Mouse (Mus musculus) embryonic facial prominence, embryonic 10.5 days (tissue): ENCODE measurements around the gene Fdps. TPM values are rescaled to one million over a fixed set of nuclear protein-coding genes. Genes with fewer than 3 reads are reported as not detected.
"Not testable (repeated sequence)": the region's sequence is repeated elsewhere in the genome, so short reads cannot be mapped to it uniquely, and the experiment has no call there.

Experiments
- DNase-seq: peaks from one replicate; pipeline ENCODE4 v3.0.0-alpha.2; 2017; ENCODE audit warnings: low spot score
- H3K27ac ChIP-seq: fragments of 300-500 bp; sonication (generic); replicated peaks from 2 replicates; pipeline ENCODE4 v1.5.1; 2016; ENCODE audit warnings: mild to moderate bottlenecking
- H3K27me3 ChIP-seq: fragments of 300-500 bp; sonication (generic); replicated peaks from 2 replicates; pipeline ENCODE4 v1.6.1; 2016; ENCODE audit warnings: low read depth, mild to moderate bottlenecking; ENCODE audit not compliant: poor library complexity, severe bottlenecking
- H3K36me3 ChIP-seq: fragments of 300-500 bp; sonication (generic); replicated peaks from 2 replicates; pipeline ENCODE4 v1.6.1; 2016; ENCODE audit warnings: mild to moderate bottlenecking, moderate library complexity
- H3K4me1 ChIP-seq: fragments of 300-500 bp; sonication (generic); 2 replicates; pipeline ENCODE4 v1.6.1; 2016
- H3K4me3 ChIP-seq: fragments of 300-500 bp; sonication (generic); 2 replicates; pipeline ENCODE4 v1.5.1; 2016; ENCODE audit warnings: mild to moderate bottlenecking, moderate library complexity
- H3K9me3 ChIP-seq: fragments of 300-500 bp; sonication (generic); 2 replicates; pipeline ENCODE4 v1.6.1; 2016; ENCODE audit warnings: mild to moderate bottlenecking
- WGBS: fragments of 180-500 bp; shearing (Covaris S2); methylation state at CpG from one replicate; pipeline ENCODE4 v1.1.7; 2016; 5-methylcytosine and 5-hydroxymethylcytosine counted together
- polyA plus RNA-seq: library from polyadenylated mRNA; unstranded; fragments of >200 nt; fragmentation: Nextera tagmentation; extraction: Ambion mirVana; gene quantifications from 2 replicates; pipeline ENCODE4 v1.2.1, GENCODE M21; 2016

The Fdps gene
- polyA plus RNA-seq, 1 experiment from 2014 or later: 364 TPM

DNA sequence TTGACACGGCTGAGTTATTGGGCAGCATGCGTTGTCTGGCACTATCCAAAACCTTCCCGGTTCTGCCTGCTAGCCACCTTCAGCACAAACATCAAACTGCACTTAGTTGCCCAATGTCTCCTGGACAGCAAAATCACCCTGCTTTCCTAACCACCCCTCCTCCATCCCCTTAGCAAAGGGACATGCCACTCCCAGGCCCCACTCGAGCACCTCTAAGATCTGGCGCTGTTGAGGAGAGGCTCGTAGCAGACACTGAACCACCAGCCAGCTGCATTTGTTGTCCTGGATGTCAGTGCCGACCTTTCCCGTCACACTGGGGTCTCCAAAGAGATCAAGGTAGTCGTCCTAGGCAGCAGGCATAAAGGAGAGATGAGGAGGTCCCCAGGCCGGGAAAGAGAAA lies 7.7 kb downstream of the Fdps start:
- 87% methylated on average over 10 of the region's 10 CpGs for WGBS
- H3K4me1 ChIP-seq: peaks cover 56% of the 10 kb centered on the region
- H3K9me3 ChIP-seq: no peaks in the 10 kb centered on the region
- DNase-seq: no peak
- H3K27me3 ChIP-seq: peaks cover 55% of the 10 kb centered on the region
- H3K27ac ChIP-seq: no peak overlapping the region
- H3K4me3 ChIP-seq: no peak overlapping the region
- H3K36me3 ChIP-seq: peaks cover 59% of the 10 kb centered on the region

DNA sequence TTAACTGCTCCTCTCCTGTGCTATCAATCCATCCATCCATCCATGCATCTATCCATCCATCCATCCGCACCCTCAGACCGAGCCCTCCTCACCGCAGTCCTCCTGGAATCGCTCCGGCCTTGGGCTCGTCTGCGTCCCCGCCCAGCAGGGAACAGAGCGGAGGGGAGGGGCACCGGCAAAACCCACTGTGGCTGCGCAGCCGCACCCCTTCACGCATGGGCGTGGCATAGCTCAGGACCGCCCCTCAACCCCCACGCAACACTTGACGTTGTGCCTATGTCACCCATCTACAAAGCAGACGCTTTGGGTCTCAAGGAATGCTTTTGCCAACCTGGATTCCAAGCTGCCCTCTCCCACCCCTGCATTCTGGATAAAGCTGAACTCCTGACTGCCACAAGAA lies 8.6 kb downstream of the Fdps start, which contains the start of gene Rusc1:
Gene Rusc1, minus strand, starts transcription at position 137 of the 400 bp plus-strand sequence.
- Histone ChIP-seq H3K9me3 (no peaks in the 10 kb centered on the region), H3K36me3 (peaks cover 59% of the 10 kb centered on the region), H3K27me3 (peaks cover 63% of the 10 kb centered on the region), H3K27ac (no peak within 1 kb of the TSS), H3K4me3 (peak within 1 kb of the TSS; percentile 65), H3K4me1 (peaks cover 60% of the 10 kb centered on the region)
- 2% methylated on average over 18 of the region's 18 CpGs for WGBS
- peak; percentile 86 for DNase-seq

DNA sequence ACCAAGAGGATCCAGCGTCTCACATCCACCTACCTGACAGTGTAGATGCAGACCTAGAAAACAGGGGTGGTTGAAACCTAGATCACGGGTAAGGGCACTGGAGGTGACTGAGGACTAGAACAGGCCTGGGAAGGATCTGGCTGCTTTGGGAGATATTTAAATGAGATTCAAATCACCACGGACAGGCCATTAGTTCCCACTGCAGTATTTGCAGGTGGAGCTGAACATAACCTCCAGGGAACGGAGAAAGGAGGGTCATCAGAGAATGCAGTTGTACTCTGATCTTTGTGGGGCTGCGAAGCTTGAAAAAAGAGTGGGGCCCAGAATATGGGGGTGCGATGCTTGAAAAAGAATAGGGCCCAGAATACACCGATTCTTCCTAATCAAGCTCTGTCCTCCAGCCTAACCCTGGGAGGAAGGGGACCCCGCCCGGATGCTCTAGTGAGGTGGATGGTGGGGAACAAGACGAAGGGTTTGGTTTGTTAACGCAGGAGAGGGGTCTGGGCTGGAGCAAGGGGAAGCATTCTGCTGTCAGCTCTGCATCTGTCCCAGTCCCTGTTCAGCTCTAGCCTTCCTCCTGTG lies 9.2 kb downstream of the Fdps start:
- WGBS: 14% methylated on average over 11 of the region's 11 CpGs
- Histone ChIP-seq H3K9me3 (no peaks in the 10 kb centered on the region), H3K27ac (no peak overlapping the region), H3K27me3 (peaks cover 69% of the 10 kb centered on the region), H3K4me3 (peak overlapping the region; percentile 65), H3K4me1 (peaks cover 62% of the 10 kb centered on the region), H3K36me3 (peaks cover 58% of the 10 kb centered on the region)
- no peak for DNase-seq

DNA sequence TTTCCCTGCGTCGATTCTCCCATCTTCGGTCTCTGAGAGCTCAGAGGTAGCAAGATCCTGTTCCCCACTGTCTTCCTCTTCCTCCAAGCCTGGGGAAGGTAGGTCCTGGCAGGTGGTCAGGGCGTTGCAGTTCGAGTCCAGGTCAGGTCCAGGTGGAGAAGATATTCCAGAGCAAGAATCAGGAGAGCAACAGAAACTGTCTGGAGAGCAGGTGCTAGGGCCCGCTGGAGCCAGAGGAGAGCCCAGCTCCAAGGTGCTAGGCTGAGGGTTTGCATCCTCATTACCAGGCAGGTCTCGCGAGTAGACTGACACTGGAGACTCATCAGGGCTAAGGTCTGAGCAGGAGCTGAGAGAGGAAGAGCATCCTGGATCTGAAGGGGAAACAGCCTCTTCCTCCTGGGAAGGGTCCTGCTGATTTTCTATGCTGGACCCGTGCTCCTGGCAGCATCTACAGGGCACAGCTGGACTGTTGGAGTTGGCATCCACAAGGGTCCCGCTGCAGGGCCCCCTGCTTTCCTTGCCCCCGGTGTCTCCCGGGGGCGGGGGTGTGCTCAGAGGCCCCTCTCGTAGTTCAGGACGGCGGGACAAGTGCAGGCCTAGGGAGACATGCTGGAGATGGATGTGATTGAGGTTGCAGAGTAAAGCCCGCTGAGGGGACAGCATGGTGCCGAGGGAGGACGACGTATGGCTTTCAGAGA lies 9.8 kb downstream of the Fdps start:
- Histone ChIP-seq H3K4me1 (peaks cover 67% of the 10 kb centered on the region), H3K36me3 (peaks cover 52% of the 10 kb centered on the region), H3K27ac (no peak overlapping the region; the same call in 1 of the 2 replicates), H3K27me3 (peaks cover 69% of the 10 kb centered on the region), H3K9me3 (no peaks in the 10 kb centered on the region), H3K4me3 (peak overlapping the region; percentile 65)
- peak; percentile 16 for DNase-seq
- WGBS: 7% methylated on average over 20 of the region's 20 CpGs

DNA sequence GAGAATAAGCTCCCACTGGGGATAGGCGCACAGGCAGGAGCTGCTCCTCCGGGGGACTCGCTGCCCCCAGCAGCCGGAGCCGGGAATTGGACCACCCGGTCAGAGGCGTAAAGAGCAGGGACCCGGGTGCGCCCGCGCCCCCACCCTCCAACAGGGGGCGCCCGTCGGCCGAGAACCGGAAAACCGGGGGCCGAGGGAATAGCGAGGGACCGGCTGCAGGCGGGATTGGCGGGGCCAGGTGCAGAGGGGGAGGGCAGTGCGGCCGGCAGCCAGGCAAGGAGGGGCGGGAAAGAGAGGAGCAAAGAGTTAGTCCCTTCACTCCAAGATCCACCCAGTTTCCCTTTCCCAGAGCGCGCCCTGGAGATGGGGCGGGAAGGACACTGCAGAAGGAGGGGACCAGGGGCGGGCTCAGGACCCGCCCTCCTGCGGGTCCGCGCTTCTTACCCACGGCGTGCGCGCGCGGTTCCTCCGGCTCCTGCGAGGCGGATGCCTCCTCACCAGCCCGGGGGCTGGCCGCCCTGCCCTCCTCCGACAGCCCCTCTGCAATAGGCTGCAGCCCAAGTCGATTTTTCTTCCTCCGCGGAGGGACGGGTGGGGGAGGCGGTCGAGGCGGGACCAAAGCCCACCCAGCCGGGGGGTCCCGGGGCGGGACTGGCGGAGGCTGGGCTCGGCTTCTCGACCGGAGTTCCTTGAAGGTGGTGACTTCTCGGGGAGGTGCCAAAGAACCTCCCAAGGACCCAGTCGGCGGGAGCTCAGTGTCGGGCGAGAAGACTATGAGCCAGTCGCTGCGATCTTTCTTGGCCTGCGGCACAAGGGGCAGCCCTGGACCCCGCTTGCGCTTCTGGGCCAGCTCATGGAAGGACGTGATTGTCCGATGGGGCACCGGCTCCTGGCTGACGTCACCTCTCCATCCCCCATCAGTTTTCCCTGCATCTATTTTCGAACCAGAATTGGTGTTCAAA lies 10.8 kb downstream of the Fdps start:
- Histone ChIP-seq H3K36me3 (peaks cover 47% of the 10 kb centered on the region), H3K27me3 (peaks cover 69% of the 10 kb centered on the region), H3K27ac (peak overlapping the region; percentile 81), H3K4me3 (peak overlapping the region; percentile 65), H3K9me3 (no peaks in the 10 kb centered on the region), H3K4me1 (peaks cover 67% of the 10 kb centered on the region)
- DNase-seq: peak; percentile 91
- WGBS: under 1% methylated on average over 74 of the region's 74 CpGs

DNA sequence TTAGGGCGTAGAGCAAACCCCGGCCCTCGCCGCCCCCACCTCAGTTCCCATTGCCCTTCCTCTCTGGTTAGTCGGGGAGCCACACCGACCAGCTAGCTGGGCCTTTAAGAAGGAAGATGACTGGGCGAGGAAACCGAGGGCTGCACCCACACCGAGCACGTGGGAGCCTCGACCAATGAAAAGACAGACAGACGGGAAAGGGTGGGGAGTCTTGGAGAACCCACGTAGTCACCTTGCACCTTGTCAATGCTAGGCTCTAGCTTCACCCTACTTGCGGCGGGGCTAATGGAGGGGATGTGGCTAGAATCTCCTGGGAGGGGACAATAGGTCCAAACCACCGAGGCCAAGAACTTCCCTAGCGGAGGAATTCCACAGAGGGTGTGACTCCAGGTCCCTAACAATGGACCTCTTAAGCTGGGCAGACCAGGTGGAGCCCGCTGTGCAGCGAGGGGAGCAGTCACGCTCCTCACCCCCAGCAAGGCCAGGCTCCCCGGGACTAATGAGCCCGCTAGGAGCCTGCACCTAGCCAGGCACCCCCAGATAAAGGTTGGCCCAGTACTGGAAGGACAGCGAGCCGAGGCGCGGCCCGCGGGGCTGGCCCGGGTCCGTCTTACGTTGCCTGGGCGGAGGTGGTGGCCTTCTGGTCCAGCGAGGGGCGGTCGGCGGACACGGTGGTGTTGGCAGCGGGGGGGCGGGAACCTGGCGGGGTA lies 11.7 kb downstream of the Fdps start:
- under 1% methylated on average over 40 of the region's 40 CpGs for WGBS
- no peaks in the 10 kb centered on the region for H3K9me3 ChIP-seq
- peaks cover 67% of the 10 kb centered on the region for H3K4me1 ChIP-seq
- peak overlapping the region; percentile 65 for H3K4me3 ChIP-seq
- peak; percentile 86 for DNase-seq
- peaks cover 41% of the 10 kb centered on the region for H3K36me3 ChIP-seq
- H3K27me3 ChIP-seq: peaks cover 69% of the 10 kb centered on the region
- H3K27ac ChIP-seq: peak overlapping the region; percentile 81

DNA sequence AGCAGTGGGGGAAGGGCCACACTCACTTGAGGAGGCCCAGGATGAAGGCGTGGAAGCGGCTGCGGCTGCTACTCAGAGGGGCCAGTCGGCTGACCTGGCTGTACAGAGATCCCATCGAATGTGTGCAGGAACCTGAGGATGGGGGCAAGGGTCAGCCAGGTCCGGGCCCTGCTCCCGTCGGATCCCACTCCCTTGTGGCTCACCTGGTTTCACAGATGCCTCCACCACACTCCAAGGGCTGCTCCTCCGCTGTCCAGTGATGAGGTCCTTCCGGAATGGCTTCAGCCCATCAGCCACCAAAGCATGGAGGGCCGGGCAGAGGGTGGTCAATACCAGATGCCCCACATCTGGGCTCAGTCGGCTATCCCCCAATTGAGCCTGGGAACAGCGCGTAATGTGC lies 12.8 kb downstream of the Fdps start:
- H3K9me3 ChIP-seq: no peaks in the 10 kb centered on the region
- H3K36me3 ChIP-seq: peaks cover 39% of the 10 kb centered on the region
- H3K27ac ChIP-seq: 0 out of 2 replicates have a peak overlapping the region, but pooled peaks have one; percentile 81
- no peak for DNase-seq
- H3K4me1 ChIP-seq: peaks cover 64% of the 10 kb centered on the region
- 62% methylated on average over 14 of the region's 14 CpGs for WGBS
- H3K4me3 ChIP-seq: peak overlapping the region; percentile 65
- H3K27me3 ChIP-seq: peaks cover 62% of the 10 kb centered on the region

DNA sequence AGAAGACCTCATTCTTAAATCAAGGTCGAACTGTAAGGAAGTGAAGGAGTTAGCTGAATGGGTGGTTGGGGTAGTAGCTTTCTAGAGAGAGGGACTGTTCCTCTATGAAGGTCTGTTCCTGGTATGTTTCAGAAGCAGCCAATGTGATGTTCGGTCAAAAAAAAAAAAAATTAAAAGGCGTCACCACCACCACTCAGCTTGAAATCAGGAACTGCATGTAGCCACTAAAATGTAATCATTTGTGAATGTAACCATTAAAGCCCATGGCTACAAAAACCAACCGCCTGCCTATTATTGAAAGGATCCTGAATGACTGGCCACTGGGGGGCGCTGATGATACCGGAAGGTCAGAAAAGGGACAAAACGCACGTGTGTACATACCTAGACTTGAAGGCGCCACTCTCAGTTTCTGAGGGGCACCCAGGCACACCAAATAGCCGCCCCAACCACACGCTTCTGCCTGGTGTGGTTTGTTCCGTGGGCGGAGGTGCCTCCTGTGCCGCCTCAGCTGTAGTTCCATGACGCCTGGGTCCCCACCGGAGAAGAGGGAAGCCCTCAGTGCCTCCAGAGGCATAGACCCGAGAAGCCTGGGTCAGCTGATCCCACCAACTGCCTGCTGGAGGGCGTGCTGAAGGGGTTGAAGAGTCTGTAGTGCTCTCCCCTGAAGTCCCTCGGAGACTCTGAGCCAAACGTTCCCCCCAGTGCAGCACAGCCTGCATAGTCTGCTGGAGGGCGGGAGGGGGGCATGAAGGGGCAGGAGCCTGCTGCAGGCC lies 14.2 kb downstream of the Fdps start:
- Histone ChIP-seq H3K9me3 (no peaks in the 10 kb centered on the region), H3K4me1 (peaks cover 55% of the 10 kb centered on the region), H3K27me3 (peaks cover 47% of the 10 kb centered on the region), H3K36me3 (peaks cover 36% of the 10 kb centered on the region), H3K27ac (peak overlapping the region; percentile 81), H3K4me3 (peak overlapping the region; percentile 38)
- peak; percentile 87 for DNase-seq
- 35% methylated on average over 21 of the region's 21 CpGs for WGBS

DNA sequence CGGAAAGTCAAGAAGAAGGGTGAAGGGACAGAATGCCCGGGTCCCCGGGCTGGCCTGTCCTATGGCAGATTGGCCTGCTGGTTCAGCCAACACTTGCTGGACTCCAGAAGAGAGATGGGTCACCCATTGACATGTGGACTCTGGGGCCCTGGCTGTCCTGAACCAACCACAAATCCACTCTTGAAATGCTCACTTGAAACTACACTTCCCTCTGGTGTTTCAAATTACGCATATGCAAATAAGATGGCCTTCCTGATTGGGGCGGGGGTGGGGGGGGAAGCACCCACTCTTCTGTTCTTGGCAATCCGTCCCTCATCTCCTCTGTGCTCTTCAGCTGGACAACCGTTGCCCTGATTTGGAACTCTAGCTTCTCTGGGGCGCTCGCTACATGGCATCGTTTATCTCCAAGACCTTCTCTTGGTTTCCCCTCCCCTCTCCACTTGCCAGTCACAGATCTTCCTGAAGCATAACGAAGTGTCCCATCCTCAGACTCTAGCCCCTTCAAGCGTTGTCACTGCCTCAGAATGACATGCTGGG lies 17.0 kb downstream of the Fdps start:
- Histone ChIP-seq H3K27me3 (peaks cover 22% of the 10 kb centered on the region), H3K27ac (no peak overlapping the region), H3K36me3 (peaks cover 58% of the 10 kb centered on the region), H3K4me1 (peaks cover 27% of the 10 kb centered on the region), H3K9me3 (no peaks in the 10 kb centered on the region), H3K4me3 (no peak overlapping the region)
- 87% methylated on average over 12 of the region's 12 CpGs for WGBS
- no peak for DNase-seq

DNA sequence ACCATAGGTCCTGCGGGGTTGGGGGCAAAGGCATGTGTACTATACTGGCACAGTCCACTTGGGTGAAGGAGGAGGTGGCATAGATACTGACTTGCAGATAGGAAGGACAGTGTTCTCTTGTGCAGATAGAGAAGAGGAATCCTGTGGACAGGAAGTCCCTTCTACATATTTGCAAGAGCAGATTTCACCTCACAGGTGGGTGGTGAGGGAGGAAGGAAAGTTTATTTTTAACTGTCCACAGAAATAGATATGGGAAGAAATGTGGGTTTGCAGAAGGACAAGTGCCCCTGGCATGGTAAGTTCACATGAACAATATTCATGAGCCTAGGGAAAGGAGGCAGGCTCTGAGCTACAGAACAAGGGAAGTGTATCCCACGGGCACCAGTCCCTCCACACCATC lies 17.6 kb downstream of the Fdps start:
- Histone ChIP-seq H3K9me3 (no peaks in the 10 kb centered on the region), H3K27ac (no peak overlapping the region), H3K36me3 (peaks cover 64% of the 10 kb centered on the region), H3K4me3 (no peak overlapping the region), H3K27me3 (peaks cover 16% of the 10 kb centered on the region), H3K4me1 (peaks cover 21% of the 10 kb centered on the region)
- DNase-seq: no peak
- WGBS: 88% methylated on average over 2 of the region's 2 CpGs

DNA sequence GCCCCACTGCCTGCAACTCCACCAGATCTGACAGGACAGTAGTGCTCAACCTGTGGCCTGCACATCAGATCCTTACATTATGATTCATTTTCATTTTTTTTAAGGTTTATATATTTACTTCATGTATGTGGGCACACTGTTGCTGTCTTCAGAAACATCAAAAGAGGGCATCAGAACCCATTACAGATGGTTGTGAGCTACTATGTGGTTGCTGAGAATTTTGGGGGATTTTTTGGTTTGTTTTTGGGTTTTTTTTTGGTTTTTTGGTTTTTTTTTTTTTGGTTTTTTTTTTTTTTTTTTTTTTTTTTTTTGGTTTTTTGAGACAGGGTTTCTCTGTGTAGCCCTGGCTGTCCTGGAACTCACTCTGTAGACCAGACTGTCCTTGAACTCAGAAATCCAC lies 19.5 kb downstream of the Fdps start:
- not testable (repeated sequence) for H3K4me1 ChIP-seq, H3K27ac ChIP-seq, H3K27me3 ChIP-seq, H3K4me3 ChIP-seq, H3K9me3 ChIP-seq, DNase-seq
- peaks cover 68% of the 10 kb centered on the region for H3K36me3 ChIP-seq
